Mouse (Mus musculus) G1E (cell line): Measurements from ENCODE around the gene Vmn2r19. TPM values are rescaled to one million over a fixed set of nuclear protein-coding genes. Genes with fewer than 3 reads are reported as not detected.
"Not testable (repeated sequence)": the region's sequence is repeated elsewhere in the genome, so short reads cannot be mapped to it uniquely, and the experiment has no call there.

Source experiments
- ATAC-seq: 2 replicates; pipeline ENCODE4 v1.8.0; 2016; ENCODE audit warnings: mild to moderate bottlenecking; ENCODE audit not compliant: insufficient number of reproducible peaks, poor library complexity, low FRiP score, severe bottlenecking; ENCODE audit errors: extremely low read depth
- DNase-seq: peaks from one replicate; pipeline ENCODE4 v3.0.0; 2012; ENCODE audit warnings: low spot score
- H3K27me3 ChIP-seq: 2 replicates; pipeline ENCODE4 v1.6.1; 2012; ENCODE audit warnings: mild to moderate bottlenecking, low read length, inconsistent platforms; ENCODE audit not compliant: insufficient read depth
- H3K36me3 ChIP-seq: replicated peaks from 2 replicates; pipeline ENCODE3; 2012; ENCODE audit warnings: mild to moderate bottlenecking, inconsistent platforms
- H3K4me1 ChIP-seq: 2 replicates; pipeline ENCODE4 v1.6.1; 2012; ENCODE audit warnings: low read depth, low read length, inconsistent platforms, mixed read lengths; ENCODE audit not compliant: insufficient read depth
- H3K4me3 ChIP-seq: 2 replicates; pipeline ENCODE4 v1.5.1; 2012; ENCODE audit warnings: low read depth, mild to moderate bottlenecking, inconsistent platforms, low read length, moderate library complexity, mixed read lengths
- H3K9me3 ChIP-seq: replicated peaks from 2 replicates; pipeline ENCODE4 v1.6.1; 2012; ENCODE audit warnings: inconsistent platforms
- CTCF ChIP-seq: IDR thresholded peaks from 2 replicates; pipeline ENCODE4 v1.5.1; 2012; ENCODE audit warnings: low read depth, low read length, inconsistent platforms, mixed read lengths
- GATA1 ChIP-seq: IDR thresholded peaks from 2 replicates; pipeline ENCODE4 v1.6.1; 2012; ENCODE audit warnings: borderline replicate concordance, low read length, inconsistent platforms, mixed read lengths
- GATA2 ChIP-seq: IDR thresholded peaks from 2 replicates; pipeline ENCODE4 v1.6.1; 2012; ENCODE audit warnings: low read depth, low read length, inconsistent platforms, borderline replicate concordance
- POLR2AphosphoS5 ChIP-seq: IDR thresholded peaks from 2 replicates; pipeline ENCODE4 v1.6.1; 2012; ENCODE audit warnings: low read depth, low read length, inconsistent platforms; ENCODE audit not compliant: insufficient replicate concordance
- TAL1 ChIP-seq: conservative IDR thresholded peaks from 2 replicates; pipeline ENCODE4 v1.6.1; 2012; ENCODE audit warnings: low read depth, low read length, inconsistent platforms, mixed read lengths
- polyA plus RNA-seq: library from polyadenylated mRNA; stranded (reverse); fragments of >175 nt; gene quantifications from 2 replicates; pipeline ENCODE4 v1.2.3, GENCODE M21; 2012
- total RNA-seq, 2 experiments: library from RNA; stranded (forward) in 1 of 2; stranded (reverse) in 1 of 2; fragments of 200-1000 nt in 1 of 2; fragments of >200 nt in 1 of 2; fragmentation: Nextera tagmentation in 1 of 2; gene quantifications; 2 replicates each; pipeline ENCODE4 v1.2.3; 2014 to 2017

Gene Vmn2r19
- total and polyA plus RNA-seq, 3 experiments = not detected

DNA sequence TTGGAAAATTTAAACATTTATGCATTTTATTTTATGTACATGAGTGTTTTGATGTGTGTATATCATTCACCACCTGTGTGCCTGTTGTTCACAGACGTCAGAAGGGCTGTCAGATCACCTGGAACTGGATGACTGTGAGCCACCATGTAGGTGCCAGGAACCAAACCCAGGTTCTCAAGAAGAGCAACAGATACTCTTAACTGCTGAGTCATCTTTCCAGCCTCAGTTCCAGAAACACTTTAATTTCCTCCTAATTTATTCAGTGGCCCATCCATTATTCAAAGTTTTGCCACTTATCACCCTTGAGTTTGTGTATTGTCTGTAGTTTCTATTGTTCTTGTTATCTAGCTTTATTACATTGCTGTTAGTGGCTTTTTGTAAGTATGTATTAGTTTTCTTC lies 11.4 kb upstream of the Vmn2r19 start:
- ATAC-seq (no peak), DNase-seq (no peak)
- no peaks in the 10 kb centered on the region for H3K9me3 ChIP-seq

DNA sequence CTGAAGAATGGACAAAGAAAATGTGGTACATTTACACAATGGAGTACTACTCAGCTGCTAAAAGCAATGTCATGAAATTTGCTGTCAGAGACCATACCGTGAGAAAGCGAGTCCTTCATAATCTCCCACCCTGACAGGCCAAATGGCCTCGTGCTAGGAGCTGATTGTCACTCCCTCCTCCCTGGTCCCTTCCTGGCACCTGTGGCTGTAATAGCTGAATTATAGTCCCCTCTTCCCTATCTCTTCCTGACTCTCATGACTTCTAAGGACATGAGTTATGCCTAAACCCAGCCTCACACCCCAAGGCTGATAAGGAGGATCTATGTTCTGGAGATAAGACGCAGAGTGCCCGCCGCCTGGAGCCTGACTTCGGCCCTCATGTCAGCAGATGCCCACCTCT lies 1.8 kb upstream of the Vmn2r19 start:
- not testable (repeated sequence) for DNase-seq, H3K27me3 ChIP-seq, H3K9me3 ChIP-seq, H3K4me3 ChIP-seq, H3K36me3 ChIP-seq
- peaks cover 33% of the 10 kb centered on the region for H3K4me1 ChIP-seq
- peak; percentile 81 for ATAC-seq

More for the DNA sequence above, 11.4 kb upstream of the Vmn2r19 start:
- Histone ChIP-seq H3K4me1 (peaks cover 38% of the 10 kb centered on the region), H3K36me3 (no peaks in the 10 kb centered on the region), H3K4me3 (no peak overlapping the region), H3K27me3 (no peaks in the 10 kb centered on the region)
- TF ChIP-seq POLR2AphosphoS5 (no peak), TAL1 (no peak), CTCF (no peak), GATA1 (no peak), GATA2 (no peak)

DNA sequence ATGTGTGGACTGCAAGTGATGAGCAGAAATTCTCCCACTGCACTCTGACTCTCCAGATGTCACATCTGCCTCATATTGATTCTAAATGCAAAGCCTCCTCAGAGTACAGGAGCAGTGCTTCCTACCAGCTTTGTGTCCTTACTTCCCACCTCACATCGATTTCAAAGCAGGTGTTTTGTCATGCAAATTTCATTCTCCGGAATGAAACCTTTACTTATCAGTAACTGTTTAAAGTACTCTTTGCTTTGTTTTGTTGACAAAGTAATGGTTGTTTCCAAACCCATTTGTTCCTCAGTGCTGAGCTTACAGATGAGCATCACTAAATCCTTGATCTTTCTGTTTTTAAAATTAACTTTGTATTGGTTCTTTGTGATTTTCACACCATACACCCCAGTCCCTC lies 24.4 kb downstream of the Vmn2r19 start:
- no peak overlapping the region for H3K4me3 ChIP-seq
- TF ChIP-seq CTCF (no peak), GATA1 (no peak), TAL1 (no peak), POLR2AphosphoS5 (no peak), GATA2 (no peak)
- no peak for DNase-seq
- H3K27me3 ChIP-seq = no peaks in the 10 kb centered on the region
- H3K9me3 ChIP-seq = no peaks in the 10 kb centered on the region
- H3K36me3 ChIP-seq = no peaks in the 10 kb centered on the region
- no peak for ATAC-seq
- no peaks in the 10 kb centered on the region; the same call in 1 of the 2 replicates for H3K4me1 ChIP-seq

DNA sequence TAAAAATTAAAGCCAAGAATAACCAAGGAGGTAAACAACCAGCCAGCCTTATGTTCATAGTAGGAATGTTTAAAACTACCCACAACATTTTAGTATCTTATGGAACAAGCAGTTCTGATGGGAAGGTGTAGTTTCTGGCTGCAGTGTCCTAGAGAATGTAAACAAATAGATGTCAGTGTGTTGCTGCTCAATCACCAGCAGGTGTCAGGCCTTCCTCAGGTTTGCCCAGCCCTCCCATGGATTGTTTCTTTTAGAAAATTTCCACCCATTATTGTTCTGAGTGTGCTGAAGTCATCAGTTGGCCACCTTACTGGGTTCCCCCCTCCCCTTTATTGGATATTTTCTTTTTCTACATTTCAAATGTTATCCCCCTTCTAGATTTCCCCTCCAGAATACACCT lies 32.0 kb downstream of the Vmn2r19 start:
- Histone ChIP-seq H3K36me3 (no peaks in the 10 kb centered on the region), H3K4me3 (no peak overlapping the region), H3K9me3 (no peaks in the 10 kb centered on the region), H3K27me3 (no peaks in the 10 kb centered on the region), H3K4me1 (peaks cover 3% of the 10 kb centered on the region; the same call in 1 of the 2 replicates)
- TF ChIP-seq GATA1 (no peak), POLR2AphosphoS5 (no peak), CTCF (peak; percentile 28; the same call in 1 of the 2 replicates)
- ATAC-seq = peak; percentile 75
- peak; percentile 7 for DNase-seq

DNA sequence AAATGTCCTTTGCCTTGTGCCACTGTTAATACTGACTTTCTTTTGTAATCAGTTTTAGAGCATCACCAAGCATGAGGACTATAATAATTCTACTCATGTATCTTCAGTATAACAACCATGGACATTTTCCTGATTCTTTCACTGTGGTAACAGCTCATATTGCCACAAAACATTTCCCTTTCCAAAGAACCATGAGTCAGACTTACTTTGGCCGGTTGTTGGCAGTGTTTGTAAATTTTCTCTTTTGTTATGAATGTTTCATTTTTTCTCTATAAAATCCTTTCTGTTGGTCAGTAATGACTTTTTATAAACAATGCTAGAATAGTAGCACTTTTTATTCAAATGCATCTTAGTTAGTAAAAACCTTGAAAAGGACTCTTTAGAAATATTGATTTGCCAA lies 38.0 kb downstream of the Vmn2r19 start:
- H3K9me3 ChIP-seq = no peaks in the 10 kb centered on the region
- H3K36me3 ChIP-seq = no peaks in the 10 kb centered on the region
- TF ChIP-seq CTCF (no peak), POLR2AphosphoS5 (no peak), TAL1 (no peak), GATA1 (no peak), GATA2 (no peak)
- DNase-seq (no peak), ATAC-seq (no peak)
- no peaks in the 10 kb centered on the region; the same call in 1 of the 2 replicates for H3K4me1 ChIP-seq
- H3K4me3 ChIP-seq = no peak overlapping the region
- no peaks in the 10 kb centered on the region for H3K27me3 ChIP-seq

Other genes starting within 250 kb of the Vmn2r19 start
- 1.9 TPM in 1 of 2 replicates, not detected in the other for gene Clec4a2, start 201.9 kb upstream of the Vmn2r19 start, total RNA-seq (2014; fragmentation: Nextera tagmentation)
- 0.41 and 0.60 TPM in 2 replicates for gene Clec4a2, start 201.9 kb upstream of the Vmn2r19 start, total RNA-seq (2017)
- 0.22 TPM in 1 of 2 replicates, not detected in the other for gene Clec4a2, start 201.9 kb upstream of the Vmn2r19 start, polyA plus RNA-seq
- not detected in 2 replicates for gene Clec4b2, start 135.4 kb upstream of the Vmn2r19 start, total RNA-seq (2014; fragmentation: Nextera tagmentation)
- not detected in 2 replicates for gene Clec4b2, start 135.4 kb upstream of the Vmn2r19 start, total RNA-seq (2017)
- gene Clec4b2, start 135.4 kb upstream of the Vmn2r19 start, polyA plus RNA-seq = not detected in 2 replicates
- gene Clec4n, start 78.5 kb upstream of the Vmn2r19 start, total RNA-seq (2014; fragmentation: Nextera tagmentation) = not detected in 2 replicates
- 1.5 and 3.5 TPM in 2 replicates for gene Clec4n, start 78.5 kb upstream of the Vmn2r19 start, total RNA-seq (2017)
- gene Clec4n, start 78.5 kb upstream of the Vmn2r19 start, polyA plus RNA-seq = not detected in 2 replicates
- gene Clec4d, start 46.2 kb upstream of the Vmn2r19 start, total RNA-seq (2014; fragmentation: Nextera tagmentation) = 18.9 and 28.7 TPM in 2 replicates
- gene Clec4d, start 46.2 kb upstream of the Vmn2r19 start, total RNA-seq (2017) = 12.6 and 14.1 TPM in 2 replicates
- 0.44 and 0.91 TPM in 2 replicates for gene Clec4d, start 46.2 kb upstream of the Vmn2r19 start, polyA plus RNA-seq
- gene Clec4e, start 18.5 kb upstream of the Vmn2r19 start, total RNA-seq (2014; fragmentation: Nextera tagmentation) = 20.8 and 24.5 TPM in 2 replicates
- gene Clec4e, start 18.5 kb upstream of the Vmn2r19 start, total RNA-seq (2017) = 13.6 and 14.9 TPM in 2 replicates
- gene Clec4e, start 18.5 kb upstream of the Vmn2r19 start, polyA plus RNA-seq = 0.20 and 0.29 TPM in 2 replicates
- 0.15 and 0.19 TPM in 2 replicates for gene Vmn2r20, start 109.8 kb downstream of the Vmn2r19 start, total RNA-seq (2014; fragmentation: Nextera tagmentation)
- gene Vmn2r20, start 109.8 kb downstream of the Vmn2r19 start, total RNA-seq (2017) = under 0.01 and 0.05 TPM in 2 replicates
- not detected in 2 replicates for gene Vmn2r20, start 109.8 kb downstream of the Vmn2r19 start, polyA plus RNA-seq
- gene Vmn2r21, start 225.1 kb downstream of the Vmn2r19 start, total RNA-seq (2014; fragmentation: Nextera tagmentation) = not detected in 2 replicates
- not detected in 2 replicates for gene Vmn2r21, start 225.1 kb downstream of the Vmn2r19 start, total RNA-seq (2017)
- gene Vmn2r21, start 225.1 kb downstream of the Vmn2r19 start, polyA plus RNA-seq = not detected in 2 replicates